Mouse (Mus musculus) c-Kit-negative CD71-positive TER-119-positive erythroid progenitor cells, embryonic 14.5 days (primary cell): ENCODE measurements around the gene Ecm1.

Source experiments
- DNase-seq: peaks from one replicate; pipeline ENCODE4 v3.0.0-alpha.2; 2013; ENCODE audit warnings: low read depth, low spot score

The Ecm1 gene

DNA sequence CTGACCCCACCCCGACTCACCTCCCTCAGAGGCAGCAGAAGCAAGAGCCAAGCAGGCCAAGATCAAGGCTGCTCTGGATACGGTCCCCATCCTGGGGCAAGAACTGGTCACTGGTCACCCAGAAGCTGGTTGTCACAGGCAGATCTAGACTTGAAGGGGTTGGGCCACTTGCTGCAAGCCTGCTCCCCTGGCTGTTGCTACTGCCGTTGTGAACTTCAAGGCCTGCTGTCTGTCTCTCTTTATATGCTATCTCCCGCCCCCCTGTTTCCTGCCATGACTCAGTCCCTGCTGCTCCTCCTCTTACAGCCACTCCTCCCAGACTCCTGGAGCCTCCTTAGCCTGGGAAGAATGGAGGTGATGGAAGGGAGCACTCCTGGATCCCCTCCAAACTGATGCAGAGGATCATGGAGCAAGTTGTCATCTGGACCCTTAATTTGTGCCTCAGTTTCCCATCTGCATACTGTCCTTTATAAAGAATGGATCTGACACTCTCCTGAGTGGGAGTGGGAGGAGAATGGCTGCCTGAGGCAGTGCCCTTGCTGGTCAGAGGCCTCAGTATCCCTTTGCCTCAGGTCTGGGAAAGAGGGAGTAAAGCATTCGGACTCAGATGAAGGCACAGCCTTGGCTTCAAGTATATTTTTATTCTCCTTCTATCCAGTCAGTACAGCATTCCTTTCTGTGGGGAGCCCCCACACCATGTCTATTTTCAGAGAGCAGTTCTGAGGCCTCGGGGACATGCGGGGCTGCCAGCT lies at the start of gene Ecm1:
Gene Ecm1, minus strand, starts transcription at position 217 of the 752 bp plus-strand sequence.
- DNase-seq, result no peak

DNA sequence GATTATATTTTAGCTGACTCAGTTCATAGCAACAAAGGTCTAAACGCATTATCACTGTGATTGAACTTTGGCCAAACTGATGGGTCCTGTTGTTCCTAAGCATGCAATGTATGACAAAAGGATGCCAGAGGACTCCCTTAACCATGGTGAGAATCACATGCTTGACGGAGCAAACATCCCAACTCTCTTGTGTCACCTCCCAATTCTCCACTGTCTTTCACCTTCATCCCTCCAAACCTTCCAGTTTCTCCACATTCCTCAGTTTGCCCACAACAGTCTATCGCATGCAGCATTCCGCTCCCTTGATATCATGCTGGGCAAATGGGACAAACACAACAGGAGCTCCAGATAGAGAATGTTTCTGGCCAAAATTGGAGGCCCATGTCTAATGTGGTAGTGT lies 46.1 kb upstream of the Ecm1 start:
- DNase-seq, result no peak

DNA sequence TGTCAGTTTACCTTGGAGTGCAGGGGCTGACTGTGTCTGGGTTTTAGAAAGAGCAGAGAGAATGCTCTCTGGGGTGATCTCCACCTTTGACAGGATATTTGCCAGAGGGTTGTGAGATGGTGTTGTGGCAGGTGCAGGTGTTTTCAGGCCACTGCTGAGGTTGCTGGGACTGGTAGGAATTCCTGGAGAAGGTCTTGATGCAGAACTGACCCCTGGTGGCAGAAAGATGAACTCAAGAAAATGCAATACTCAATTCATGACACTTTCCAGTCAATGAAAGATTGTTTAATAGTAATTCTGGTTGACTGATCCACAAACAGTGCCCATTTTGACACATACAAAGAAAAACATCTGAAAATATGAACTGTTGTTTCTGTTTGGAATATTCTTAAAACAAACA lies 32.6 kb upstream of the Ecm1 start:
- DNase-seq, result no peak

- DNase-seq, result no peak
Observed at GRCm38 (mm10) chr3:95765534-95765933, 26.2 kb upstream of the Ecm1 start.

DNA sequence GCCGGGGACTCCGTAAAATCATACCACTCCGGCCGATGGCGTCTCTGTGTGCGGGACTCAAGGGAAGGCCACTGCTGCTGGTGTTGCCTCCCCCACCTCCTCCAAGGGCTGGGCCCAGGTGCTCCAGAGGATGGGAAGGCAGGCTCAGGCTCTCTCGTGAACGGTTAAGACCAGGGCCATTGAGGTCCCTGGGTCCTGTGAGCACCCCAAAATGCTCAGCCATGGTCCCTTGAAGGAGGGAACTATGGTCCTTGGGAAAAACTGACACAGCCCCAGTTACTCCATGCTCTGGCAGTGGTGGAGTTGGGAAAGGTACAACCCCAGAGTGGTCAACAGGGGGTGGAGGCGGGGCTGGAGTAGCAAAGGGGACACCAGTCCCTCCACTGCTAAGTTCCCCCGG lies 24.4 kb upstream of the Ecm1 start:
- DNase-seq, result no peak

DNA sequence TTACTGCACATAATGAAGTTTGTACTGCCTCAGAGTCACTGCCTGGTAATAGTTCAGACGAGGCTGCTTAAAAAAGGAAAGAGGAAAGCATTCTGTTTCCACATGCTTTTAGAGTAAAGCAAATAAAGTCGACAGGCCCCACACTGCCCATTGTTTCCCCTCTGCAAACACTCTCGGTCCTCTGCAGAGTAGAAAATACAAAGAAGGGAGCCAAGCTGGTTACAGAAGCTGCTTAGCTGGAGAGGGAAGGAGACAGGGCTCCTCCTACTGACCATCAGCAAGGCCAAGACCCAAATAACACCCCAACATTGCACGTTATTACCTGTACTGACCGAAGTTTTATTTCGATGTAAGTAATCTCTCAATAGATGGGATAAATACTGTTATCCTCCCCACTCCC lies 23.6 kb upstream of the Ecm1 start:
- DNase-seq, result no peak

GRCm38 (mm10) chr3:95761771-95762170 lies 22.4 kb upstream of the Ecm1 start:
- DNase-seq, result no peak

DNA sequence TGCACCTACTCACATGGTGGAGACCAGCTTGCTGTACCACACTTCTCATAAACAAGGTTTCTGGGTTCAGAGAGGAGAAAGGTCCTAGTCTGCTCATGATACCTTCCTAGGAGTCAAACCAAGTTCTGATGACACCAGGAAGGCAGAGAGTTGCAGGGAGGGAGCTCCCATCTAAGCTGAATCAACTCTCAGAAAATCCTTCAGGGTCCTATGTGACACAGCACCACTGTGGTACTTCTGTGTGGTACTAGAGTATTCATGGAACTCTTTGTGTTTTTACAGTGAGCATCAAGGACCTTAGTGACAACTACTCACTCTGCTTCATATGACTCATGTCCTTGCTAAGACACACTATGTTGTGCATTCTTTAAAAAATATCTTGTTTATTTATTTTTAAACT lies 21.3 kb upstream of the Ecm1 start:
- DNase-seq, result no peak

- no peak for DNase-seq
Observed at GRCm38 (mm10) chr3:95760106-95760505, 20.7 kb upstream of the Ecm1 start, which contains the start of gene Tars2. Gene Tars2, minus strand, starts transcription at chr3:95760206.

DNA sequence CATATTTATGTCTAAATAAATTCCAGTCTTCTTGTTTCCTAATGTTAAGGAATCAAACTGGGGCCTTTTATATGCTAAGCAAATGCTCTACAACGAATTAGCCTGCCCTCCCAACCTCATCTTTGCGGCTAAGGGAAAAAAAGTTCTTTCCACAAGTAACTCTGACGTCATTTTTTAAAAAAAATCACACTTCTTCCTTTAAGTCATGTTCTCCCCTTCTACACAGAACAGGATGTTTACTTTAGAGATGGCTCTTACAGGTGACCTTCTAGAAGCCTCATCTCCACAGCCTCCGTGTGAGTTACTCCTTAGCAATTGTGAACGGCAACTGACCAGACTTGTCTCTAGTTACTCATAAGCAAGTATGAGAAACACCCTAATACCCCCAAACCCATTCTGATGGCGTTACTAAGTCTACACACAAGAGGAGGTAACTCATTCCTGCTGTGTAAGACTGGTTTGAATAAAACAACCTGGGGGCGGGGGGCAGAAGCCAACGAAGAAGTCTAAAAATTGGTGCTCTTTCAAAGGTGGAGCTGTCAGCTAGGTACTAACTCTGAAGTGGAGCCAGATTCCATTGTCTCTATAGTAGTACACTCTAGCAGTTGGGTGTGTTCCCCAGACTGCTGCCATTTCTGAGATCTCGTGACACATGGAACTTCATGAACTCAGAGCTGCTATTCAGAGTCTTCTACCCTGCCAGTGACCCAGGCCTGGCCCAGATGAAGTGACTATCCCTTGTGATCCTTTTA lies 19.3 kb upstream of the Ecm1 start:
- no peak for DNase-seq

GRCm38 (mm10) chr3:95756808-95757207 lies 17.4 kb upstream of the Ecm1 start:
- DNase-seq, result no peak

- DNase-seq, result peak; percentile 82
Observed at GRCm38 (mm10) chr3:95754345-95755206, 15.2 kb upstream of the Ecm1 start.

GRCm38 (mm10) chr3:95752935-95753334 lies 13.6 kb upstream of the Ecm1 start:
- no peak for DNase-seq

DNA sequence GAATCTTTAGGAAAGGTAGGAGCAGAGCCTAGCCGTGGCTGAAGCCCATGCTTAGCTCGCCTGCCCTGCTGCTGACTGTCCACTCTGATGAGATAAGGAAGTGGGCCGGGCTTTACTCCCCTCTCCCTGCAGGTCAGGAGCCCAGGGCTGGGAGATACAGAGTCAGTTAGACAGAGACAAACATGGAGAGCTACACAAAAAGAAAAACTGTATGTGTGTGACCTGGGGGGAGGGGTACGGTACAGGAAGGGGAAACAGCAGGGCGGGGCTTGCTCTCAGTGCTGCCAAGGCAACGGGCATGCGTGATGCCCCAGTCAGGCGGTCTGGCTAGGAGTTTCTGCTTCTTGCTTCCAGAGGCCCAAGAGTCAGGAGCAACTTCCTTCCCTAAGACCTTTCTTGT lies 1.0 kb upstream of the Ecm1 start:
- no peak for DNase-seq

GRCm38 (mm10) chr3:95735071-95735670 lies 4.2 kb downstream of the Ecm1 start:
- no peak for DNase-seq

- peak; percentile 31 for DNase-seq
Observed at GRCm38 (mm10) chr3:95734092-95734702, 5.2 kb downstream of the Ecm1 start.

DNA sequence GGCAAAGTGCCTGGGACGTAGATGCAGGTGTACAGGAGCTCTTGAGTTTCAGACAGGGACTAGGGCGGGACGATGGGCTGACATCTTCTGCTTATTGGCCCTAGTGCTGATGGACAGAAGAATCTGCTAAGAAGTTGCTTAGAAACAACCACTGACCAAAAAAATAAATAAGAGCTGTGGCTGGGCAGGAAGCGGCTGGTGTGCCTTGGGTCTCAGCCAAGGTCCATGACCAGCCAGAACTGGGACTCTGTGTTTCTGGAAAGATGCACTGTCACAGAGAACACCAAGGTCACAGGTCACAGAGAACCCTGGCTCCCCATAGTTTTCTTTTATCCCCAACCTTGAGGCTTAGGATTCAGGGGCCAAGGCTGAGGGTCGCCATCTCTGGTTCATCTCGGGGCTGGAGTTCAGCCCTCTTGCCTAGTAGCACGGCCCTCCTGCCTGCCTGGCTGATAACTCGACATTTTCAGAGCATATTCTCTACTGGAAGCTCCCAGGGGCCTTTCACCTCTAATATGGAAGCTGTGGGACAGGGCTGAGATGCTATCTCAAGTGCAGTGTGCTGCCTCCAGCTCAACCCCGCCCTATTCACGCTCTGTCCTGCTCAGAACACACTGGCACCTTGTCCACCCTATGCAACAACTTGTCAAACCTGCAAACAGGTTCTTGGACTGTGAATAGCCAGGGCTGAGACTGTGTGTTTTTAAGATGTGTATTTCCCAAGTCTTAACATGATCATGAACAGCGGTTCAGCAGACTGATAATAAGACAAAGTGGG lies 6.4 kb downstream of the Ecm1 start:
- DNase-seq, result no peak

DNA sequence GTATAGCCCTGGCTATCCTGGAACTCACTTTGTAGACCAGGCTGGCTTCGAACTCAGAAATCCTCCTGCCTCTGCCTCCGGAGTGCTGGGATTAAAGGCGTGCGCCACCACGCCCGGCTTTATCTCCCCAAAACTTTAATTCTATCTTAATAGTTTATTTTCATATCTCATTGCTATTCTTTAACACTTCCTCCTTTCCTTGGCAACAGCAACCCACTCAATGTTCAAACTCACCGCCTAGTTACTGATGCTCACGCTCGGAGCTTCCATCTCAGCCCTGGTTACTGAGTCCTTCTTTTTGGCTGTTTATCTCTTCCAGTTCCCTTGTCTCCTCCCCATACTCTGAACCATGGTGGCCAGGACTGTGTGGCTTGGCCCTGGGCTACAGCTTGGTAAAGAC lies 7.1 kb downstream of the Ecm1 start:
- DNase-seq, result no peak

- no peak for DNase-seq
Observed at GRCm38 (mm10) chr3:95731802-95732201, 7.6 kb downstream of the Ecm1 start.

- no peak for DNase-seq
Observed at GRCm38 (mm10) chr3:95730431-95730830, 8.9 kb downstream of the Ecm1 start.

GRCm38 (mm10) chr3:95728906-95729305 lies 10.5 kb downstream of the Ecm1 start:
- DNase-seq, result no peak
